Mouse (Mus musculus) heart, postnatal 0 days (tissue): Measurements from ENCODE around the gene Zfp280d.

Source experiments
- CTCF ChIP-seq: IDR thresholded peaks from 2 replicates; pipeline ENCODE4 v1.5.1; 2016; ENCODE audit warnings: antibody characterized with exemption, control low read depth, low read depth
- EP300 ChIP-seq: IDR thresholded peaks from 2 replicates; pipeline ENCODE4 v1.6.1; 2016; ENCODE audit warnings: antibody characterized with exemption, low read depth

DNA sequence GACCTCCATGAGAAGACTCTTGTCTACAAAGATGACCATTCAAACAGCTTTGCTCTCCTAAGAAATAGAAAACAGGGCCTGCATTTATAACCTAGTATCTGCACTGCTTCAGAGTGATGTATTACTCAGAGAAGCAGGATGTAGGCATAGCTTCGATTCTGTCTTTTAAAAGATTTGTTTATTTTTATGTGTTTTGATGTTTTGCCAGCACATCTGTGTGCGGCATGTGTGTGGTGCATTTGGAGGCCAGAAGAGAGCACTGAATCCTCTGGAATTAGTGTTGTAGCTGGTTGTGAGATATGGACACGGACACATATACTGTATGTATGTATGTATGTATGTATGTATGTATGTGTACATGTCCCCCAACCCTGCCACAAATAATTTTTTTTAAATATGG lies 18.0 kb upstream of the Zfp280d start:
- TF ChIP-seq CTCF (no peak), EP300 (no peak)
